Mouse (Mus musculus): Measurements from ENCODE around the gene Dab2ip.
A peak's percentile ranks its signal among the peaks of the same experiment; 100 is the strongest.

Dab2ip gene

GRCm38 (mm10) chr2:35661454-35662000 is 103.5 kb downstream of the Dab2ip start:
- DNase-seq: no peak

- DNase-seq: no peak
Observed at GRCm38 (mm10) chr2:35662001-35662491, 104.0 kb downstream of the Dab2ip start.

GRCm38 (mm10) chr2:35662738-35663550 is 104.9 kb downstream of the Dab2ip start:
- no peak for DNase-seq

- DNase-seq: no peak
Observed at GRCm38 (mm10) chr2:35667746-35668145, 109.7 kb downstream of the Dab2ip start.

GRCm38 (mm10) chr2:35669217-35669616 is 111.2 kb downstream of the Dab2ip start:
- no peak for DNase-seq

GRCm38 (mm10) chr2:35669748-35670147 is 111.7 kb downstream of the Dab2ip start:
- no peak for DNase-seq

GRCm38 (mm10) chr2:35670300-35670699 is 112.2 kb downstream of the Dab2ip start:
- DNase-seq: no peak

GRCm38 (mm10) chr2:35671980-35672910 is 114.2 kb downstream of the Dab2ip start:
- DNase-seq: no peak

- no peak for DNase-seq
Observed at GRCm38 (mm10) chr2:35673181-35673580, 115.1 kb downstream of the Dab2ip start.

- DNase-seq: no peak
Observed at GRCm38 (mm10) chr2:35673986-35674385, 115.9 kb downstream of the Dab2ip start.

- no peak for DNase-seq
Observed at GRCm38 (mm10) chr2:35674431-35674830, 116.4 kb downstream of the Dab2ip start.

GRCm38 (mm10) chr2:35676075-35676665 is 118.1 kb downstream of the Dab2ip start:
- DNase-seq: no peak

GRCm38 (mm10) chr2:35677855-35678254 is 119.8 kb downstream of the Dab2ip start:
- DNase-seq: peak; percentile 67

- no peak for DNase-seq
Observed at GRCm38 (mm10) chr2:35678440-35678839, 120.4 kb downstream of the Dab2ip start.

- DNase-seq: no peak
Observed at GRCm38 (mm10) chr2:35679812-35680672, 122.0 kb downstream of the Dab2ip start.

- no peak for DNase-seq
Observed at GRCm38 (mm10) chr2:35680833-35681232, 122.8 kb downstream of the Dab2ip start.

- DNase-seq: no peak
Observed at GRCm38 (mm10) chr2:35684005-35684404, 125.9 kb downstream of the Dab2ip start.

GRCm38 (mm10) chr2:35684735-35685312 is 126.8 kb downstream of the Dab2ip start:
- no peak for DNase-seq

GRCm38 (mm10) chr2:35686104-35686503 is 128.0 kb downstream of the Dab2ip start:
- DNase-seq: no peak

GRCm38 (mm10) chr2:35687557-35688070 is 129.5 kb downstream of the Dab2ip start:
- no peak for DNase-seq

- DNase-seq: no peak
Observed at GRCm38 (mm10) chr2:35688121-35688520, 130.1 kb downstream of the Dab2ip start.

Data from cerebellum, adult 8-10 months (tissue).